Comparison of ENCODE assay signal across 22 mouse cellular contexts in the genomic region with DNA sequence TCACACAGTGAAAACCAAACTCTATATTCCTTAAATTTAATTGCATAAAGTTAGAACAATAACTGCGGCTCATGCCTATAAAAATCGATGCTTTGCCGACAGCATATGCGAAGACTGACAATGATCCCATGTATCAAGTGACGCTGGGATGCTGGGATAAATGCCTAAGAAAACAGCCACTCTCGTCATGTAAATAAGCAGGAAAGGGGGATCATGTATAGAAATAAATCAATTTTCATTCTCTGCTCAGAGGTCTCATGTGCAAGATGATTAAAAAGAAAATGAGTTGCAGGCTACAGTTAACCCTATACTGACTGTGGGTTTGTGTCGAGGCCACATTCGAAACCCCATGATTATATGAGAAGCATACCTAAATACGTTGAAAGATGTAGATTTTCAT.
DNase-seq lines count a peak whose midpoint lies in the region; ATAC-seq lines count a peak whose summit lies in the region.
"Had no signal": no experiment of that assay in that cellular context is flagged by ENCODE, and none has a peak within 500 bp of the region (broad histone marks: within the 10 kb centered on the region; RNA-seq: fewer than 3 reads in every experiment).

No protein-coding gene starts in this region.

- intact Hi-C loops in left cerebral cortex, postnatal 10 days (cut with DNase I): no loop called here

- H3K4me3 ChIP-seq in forebrain, embryonic 14.5 days (ENCODE audit: low read depth, low read length): no peak overlapping the region
- H3K4me3 ChIP-seq in forebrain, embryonic 15.5 days: no peak overlapping the region
- no peak overlapping the region for H3K4me3 ChIP-seq in embryonic facial prominence, embryonic 13.5 days
- H3K4me3 ChIP-seq in hindbrain, embryonic 15.5 days: no peak overlapping the region
- H3K4me3 ChIP-seq: gastrocnemius, adult 2 months; intestine, embryonic 15.5 days; limb, embryonic 10.5 days; myocyte; neural tube, embryonic 13.5 days had no signal

- H3K4me1 ChIP-seq in forebrain, embryonic 14.5 days (ENCODE audit: control insufficient read depth, insufficient read depth, low read length): peaks cover 4% of the 10 kb centered on the region; the same call in 1 of the 2 replicates
- peaks cover 11% of the 10 kb centered on the region; the same call in 1 of the 2 replicates for H3K4me1 ChIP-seq in forebrain, embryonic 15.5 days
- H3K4me1 ChIP-seq in embryonic facial prominence, embryonic 13.5 days: peaks cover 16% of the 10 kb centered on the region
- H3K4me1 ChIP-seq in hindbrain, embryonic 15.5 days (replicated peaks): peaks cover 9% of the 10 kb centered on the region
- H3K4me1 ChIP-seq: intestine, embryonic 15.5 days had no signal

- no peak overlapping the region for H3K9ac ChIP-seq in forebrain, embryonic 14.5 days (ENCODE audit: low read length)
- H3K9ac ChIP-seq in forebrain, embryonic 15.5 days (replicated peaks): no peak overlapping the region
- peak overlapping the region; percentile 1; the same call in 1 of the 2 replicates for H3K9ac ChIP-seq in embryonic facial prominence, embryonic 13.5 days
- no peak overlapping the region for H3K9ac ChIP-seq in hindbrain, embryonic 15.5 days
- H3K9ac ChIP-seq: intestine, embryonic 15.5 days; neural tube, embryonic 13.5 days had no signal

- no peaks in the 10 kb centered on the region for H3K36me3 ChIP-seq in forebrain, embryonic 14.5 days (ENCODE audit: control insufficient read depth, insufficient read depth, low read length)
- no peaks in the 10 kb centered on the region for H3K36me3 ChIP-seq in forebrain, embryonic 15.5 days
- no peaks in the 10 kb centered on the region for H3K36me3 ChIP-seq in embryonic facial prominence, embryonic 13.5 days
- no peaks in the 10 kb centered on the region for H3K36me3 ChIP-seq in hindbrain, embryonic 15.5 days
- H3K36me3 ChIP-seq: intestine, embryonic 15.5 days; limb, embryonic 10.5 days; neural tube, embryonic 13.5 days had no signal

- H3K9me3 ChIP-seq in forebrain, embryonic 14.5 days (replicated peaks; ENCODE audit: control insufficient read depth, low read length): no peaks in the 10 kb centered on the region
- no peaks in the 10 kb centered on the region for H3K9me3 ChIP-seq in forebrain, embryonic 15.5 days
- H3K9me3 ChIP-seq in embryonic facial prominence, embryonic 13.5 days: no peaks in the 10 kb centered on the region
- no peaks in the 10 kb centered on the region for H3K9me3 ChIP-seq in hindbrain, embryonic 15.5 days
- H3K9me3 ChIP-seq: intestine, embryonic 15.5 days; limb, embryonic 10.5 days; neural tube, embryonic 13.5 days had no signal

- ATAC-seq in forebrain, embryonic 14.5 days: no peak
- no peak for ATAC-seq in forebrain, embryonic 15.5 days (replicated peaks)
- ATAC-seq in embryonic facial prominence, embryonic 13.5 days (ENCODE audit: insufficient number of reproducible peaks, insufficient read depth, low FRiP score, low TSS enrichment, low read depth): no peak
- no peak for ATAC-seq in hindbrain, embryonic 15.5 days (ENCODE audit: low FRiP score, low read depth)
- ATAC-seq: intestine, embryonic 15.5 days had no signal

- no peak overlapping the region for H3K4me2 ChIP-seq in forebrain, embryonic 14.5 days (ENCODE audit: low read length)
- H3K4me2 ChIP-seq in forebrain, embryonic 15.5 days (replicated peaks): no peak overlapping the region
- peak overlapping the region; percentile 37 for H3K4me2 ChIP-seq in embryonic facial prominence, embryonic 13.5 days
- no peak overlapping the region for H3K4me2 ChIP-seq in hindbrain, embryonic 15.5 days
- H3K4me2 ChIP-seq: intestine, embryonic 15.5 days; neural tube, embryonic 13.5 days had no signal

- DNase-seq in forebrain, embryonic 14.5 days (ENCODE audit: low spot score): peak; percentile 31
- peak; percentile 46 for DNase-seq in kidney, postnatal 10 days
- DNase-seq in kidney, adult 9 months: no peak
- DNase-seq in ovary, adult 18-20 months (ENCODE audit: low spot score): no peak
- no peak for DNase-seq in left cerebral cortex, postnatal 10 days (ENCODE audit: extremely low spot score in 1 of 2, low spot score in 2 of 2)
- DNase-seq: adrenal gland, postnatal 14 days; cerebellum, adult 8-10 months; cerebellum, postnatal 36 days; embryo, embryonic 11 days; gastrocnemius, adult 2 months; heart, postnatal 4 days; liver; lung, postnatal 4 days; thymus, adult 2 months; thymus, postnatal 4 days had no signal

- no peaks in the 10 kb centered on the region for H3K27me3 ChIP-seq in forebrain, embryonic 14.5 days (replicated peaks; ENCODE audit: control insufficient read depth, insufficient read depth, low read length)
- H3K27me3 ChIP-seq in forebrain, embryonic 15.5 days: no peaks in the 10 kb centered on the region
- H3K27me3 ChIP-seq in embryonic facial prominence, embryonic 13.5 days: no peaks in the 10 kb centered on the region
- H3K27me3 ChIP-seq in hindbrain, embryonic 15.5 days: no peaks in the 10 kb centered on the region
- H3K27me3 ChIP-seq: intestine, embryonic 15.5 days; neural tube, embryonic 13.5 days had no signal

- no peak overlapping the region for H3K27ac ChIP-seq in forebrain, embryonic 14.5 days (ENCODE audit: low read depth, low read length)
- no peak overlapping the region for H3K27ac ChIP-seq in forebrain, embryonic 15.5 days (replicated peaks)
- no peak overlapping the region for H3K27ac ChIP-seq in embryonic facial prominence, embryonic 13.5 days
- H3K27ac ChIP-seq in hindbrain, embryonic 15.5 days (replicated peaks): 0 out of 2 replicates have a peak overlapping the region, but pooled peaks have one; percentile 25
- H3K27ac ChIP-seq: gastrocnemius, adult 2 months; intestine, embryonic 15.5 days; limb, embryonic 10.5 days had no signal

- WGBS in forebrain, embryonic 14.5 days: 72% methylated on average over 9 of the region's 9 CpGs
- 64% methylated on average over 9 of the region's 9 CpGs for WGBS in forebrain, embryonic 15.5 days
- 33% methylated on average over 9 of the region's 9 CpGs for WGBS in embryonic facial prominence, embryonic 13.5 days
- WGBS in hindbrain, embryonic 15.5 days: 43% methylated on average over 9 of the region's 9 CpGs

Comparison
In these comparisons a context has a peak if more than half of its experiments do, and no peak if none do; other contexts are left out.
1. DNase-seq: peak in forebrain, embryonic 14.5 days (single experiment) and kidney, postnatal 10 days (single experiment); none in kidney, adult 9 months (single experiment), ovary, adult 18-20 months (single experiment) and left cerebral cortex, postnatal 10 days (0 of 2).